Mouse (Mus musculus) myocyte (in vitro differentiated cells): ENCODE measurements around the gene Map3k7. TPM values are rescaled to one million over a fixed set of nuclear protein-coding genes. Genes with fewer than 3 reads are reported as not detected.

Experiments
- H3K27me3 ChIP-seq: one replicate; pipeline ENCODE4 v1.6.1; 2011; ENCODE audit not compliant: control insufficient read depth, insufficient read depth, insufficient read length
- H3K36me3 ChIP-seq: one replicate; pipeline ENCODE4 v1.6.1; 2011; ENCODE audit not compliant: control insufficient read depth, insufficient read depth
- H3K4me2 ChIP-seq: one replicate; pipeline ENCODE4 v1.6.1; 2011; ENCODE audit warnings: low read depth, control low read depth
- H3K4me3 ChIP-seq: one replicate; pipeline ENCODE4 v1.5.1; 2011; ENCODE audit warnings: mild to moderate bottlenecking, control low read depth, moderate library complexity
- H3K79me2 ChIP-seq: one replicate; pipeline ENCODE4 v1.6.1; 2011; ENCODE audit not compliant: control insufficient read depth, insufficient read depth
- H3ac ChIP-seq: one replicate; pipeline ENCODE4 v1.6.1; 2011; ENCODE audit not compliant: control insufficient read depth, insufficient read length
- CEBPB ChIP-seq: IDR thresholded peaks from 2 replicates; pipeline ENCODE4 v1.6.1; 2011; ENCODE audit warnings: mild to moderate bottlenecking, moderate library complexity; ENCODE audit not compliant: poor library complexity, insufficient read depth, severe bottlenecking
- E2F4 ChIP-seq: IDR thresholded peaks from one replicate; pipeline ENCODE4 v1.6.1; 2011; ENCODE audit warnings: mild to moderate bottlenecking, control low read depth, moderate library complexity; ENCODE audit not compliant: insufficient read depth
- MAX ChIP-seq: IDR thresholded peaks from one replicate; pipeline ENCODE4 v1.6.1; 2011; ENCODE audit warnings: low read depth, mild to moderate bottlenecking, control low read depth
- MYOD1 ChIP-seq, 3 experiments: IDR thresholded peaks; one replicate each; pipeline ENCODE4 v1.6.1; 2011; ENCODE audit warnings: control low read depth in 2 of 3, low read depth in 2 of 3, mild to moderate bottlenecking in 2 of 3, moderate library complexity in 1 of 3; ENCODE audit not compliant: insufficient read length in 2 of 3, control insufficient read depth in 1 of 3
- MYOG ChIP-seq, 3 experiments: IDR thresholded peaks; one replicate each; pipeline ENCODE4 v1.6.1; 2011; ENCODE audit warnings: control low read depth in 2 of 3, low read depth in 2 of 3, mild to moderate bottlenecking in 2 of 3; ENCODE audit not compliant: insufficient read length in 2 of 3, control insufficient read depth in 1 of 3, insufficient read depth in 1 of 3
- POLR2A ChIP-seq: IDR thresholded peaks from one replicate; pipeline ENCODE4 v1.6.1; 2011; ENCODE audit warnings: low read depth, mild to moderate bottlenecking, control low read depth, moderate library complexity; ENCODE audit not compliant: insufficient read length
- POLR2AphosphoS2 ChIP-seq: IDR thresholded peaks from one replicate; pipeline ENCODE4 v1.6.1; 2011; ENCODE audit warnings: low read depth, control low read depth; ENCODE audit not compliant: insufficient read length
- REST ChIP-seq: IDR thresholded peaks from one replicate; pipeline ENCODE4 v1.6.1; 2011; ENCODE audit warnings: mild to moderate bottlenecking, control low read depth, moderate library complexity; ENCODE audit not compliant: insufficient read depth, insufficient read length
- SRF ChIP-seq: IDR thresholded peaks from one replicate; pipeline ENCODE4 v1.6.1; 2011; ENCODE audit warnings: low read depth; ENCODE audit not compliant: control insufficient read depth, insufficient read length
- TCF12 ChIP-seq: IDR thresholded peaks from one replicate; pipeline ENCODE4 v1.6.1; 2011; ENCODE audit warnings: mild to moderate bottlenecking, control low read depth; ENCODE audit not compliant: poor library complexity, insufficient read depth, severe bottlenecking
- TCF3 ChIP-seq: IDR thresholded peaks from one replicate; pipeline ENCODE4 v1.6.1; 2011; ENCODE audit warnings: low read depth, control low read depth; ENCODE audit not compliant: insufficient read length
- USF1 ChIP-seq: IDR thresholded peaks from one replicate; pipeline ENCODE4 v1.6.1; 2011; ENCODE audit warnings: low read depth, mild to moderate bottlenecking, control low read depth, moderate library complexity
- polyA plus RNA-seq: library from polyadenylated mRNA; unstranded; fragments of >200 nt; fragmentation: generic; extraction: Trizol; gene quantifications from one replicate; pipeline ENCODE4 v1.2.1, GENCODE M21; 2012; ENCODE audit warnings: missing spikeins

Map3k7 gene
- polyA plus RNA-seq, 1 experiment, result 16.3 TPM

DNA sequence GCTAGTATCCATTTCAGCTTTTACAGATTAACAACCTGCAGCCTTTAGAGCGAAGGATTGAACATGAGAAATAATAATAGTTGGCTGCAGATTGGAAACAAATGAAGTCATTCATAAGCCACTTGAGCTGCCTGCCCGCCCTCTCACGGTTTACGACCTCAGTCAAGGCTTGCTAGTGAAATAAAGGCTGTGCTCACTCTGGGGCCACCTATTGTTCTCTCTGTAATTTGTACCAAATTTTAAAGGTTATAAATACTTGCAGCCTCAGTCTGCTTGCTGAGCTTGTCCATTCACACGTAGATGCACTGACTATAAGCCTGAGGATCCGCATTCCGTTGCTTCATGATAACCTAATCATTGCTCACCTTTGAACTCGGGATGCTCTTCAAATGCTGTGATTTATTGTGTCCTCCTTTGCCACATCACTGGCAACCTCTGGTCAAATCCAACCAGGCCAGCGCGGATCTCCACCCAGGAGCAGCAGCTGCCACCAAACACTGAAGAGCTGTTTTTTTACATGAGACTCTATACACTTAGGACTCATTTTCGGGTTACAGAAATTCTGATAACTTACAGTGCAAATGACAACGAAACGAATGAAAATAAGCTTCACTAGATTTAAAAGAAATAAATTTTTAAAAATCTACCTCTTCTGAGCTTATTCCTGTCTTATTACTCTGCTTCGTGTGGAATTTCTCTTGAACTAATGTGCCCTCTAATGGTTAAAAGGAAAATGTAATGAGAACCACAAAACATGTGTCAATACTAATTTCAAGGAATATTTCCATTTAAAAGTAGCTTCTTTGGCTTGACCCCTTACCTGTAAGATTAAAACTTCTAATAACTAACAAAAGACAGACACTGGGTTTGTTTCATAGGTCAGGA is 39.4 kb upstream of the Map3k7 start:
- Histone ChIP-seq H3K79me2 (no peaks in the 10 kb centered on the region), H3K4me3 (no peak overlapping the region), H3K27me3 (no peaks in the 10 kb centered on the region), H3K4me2 (no peak overlapping the region), H3K36me3 (no peaks in the 10 kb centered on the region), H3ac (no peak overlapping the region)
- TF ChIP-seq SRF (no peak), REST (no peak), MAX (no peak), TCF12 (no peak), MYOG (IDR thresholded peaks at IDR 0.05; ENCODE audit: control insufficient read depth in 1 of 3, insufficient read depth in 1 of 3, insufficient read length in 2 of 3, low read depth in 2 of 3) (no peak), POLR2AphosphoS2 (no peak), POLR2A (no peak), CEBPB (no peak), MYOD1 (IDR thresholded peaks at IDR 0.05; ENCODE audit: control insufficient read depth in 1 of 3, insufficient read length in 2 of 3, low read depth in 2 of 3) (no peak), TCF3 (no peak), USF1 (no peak), E2F4 (no peak)

DNA sequence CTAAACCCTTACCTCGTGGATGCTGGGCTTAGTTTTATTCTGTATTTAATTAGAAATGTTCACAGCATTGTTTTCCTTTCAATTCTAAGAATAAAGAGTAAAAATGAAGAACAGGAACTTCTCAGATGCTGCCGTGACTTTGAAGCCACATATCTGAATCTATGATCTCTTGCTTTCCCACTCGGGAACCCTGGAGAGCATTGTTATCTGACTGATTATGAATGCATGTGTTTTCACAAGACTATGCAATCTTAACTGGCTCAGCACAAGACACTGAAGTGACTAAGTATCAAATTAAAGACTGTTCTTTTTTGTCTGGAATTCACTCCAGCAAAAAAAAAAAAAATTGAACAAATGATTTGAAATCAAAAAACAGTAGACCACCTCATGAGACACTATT is 30.7 kb upstream of the Map3k7 start:
- Histone ChIP-seq H3K4me3 (no peak overlapping the region), H3K27me3 (no peaks in the 10 kb centered on the region), H3K79me2 (no peaks in the 10 kb centered on the region), H3ac (no peak overlapping the region), H3K36me3 (no peaks in the 10 kb centered on the region), H3K4me2 (no peak overlapping the region)
- no peak for TF ChIP-seq USF1
- TF ChIP-seq MYOG (IDR thresholded peaks at IDR 0.05; ENCODE audit: control insufficient read depth in 1 of 3, insufficient read depth in 1 of 3, insufficient read length in 2 of 3, low read depth in 2 of 3), result no peak
- TF ChIP-seq MAX, result no peak
- no peak for TF ChIP-seq TCF3
- no peak for TF ChIP-seq REST
- TF ChIP-seq TCF12, result no peak
- TF ChIP-seq MYOD1 (IDR thresholded peaks at IDR 0.05; ENCODE audit: control insufficient read depth in 1 of 3, insufficient read length in 2 of 3, low read depth in 2 of 3), result no peak
- no peak for TF ChIP-seq POLR2AphosphoS2
- TF ChIP-seq POLR2A, result no peak
- TF ChIP-seq CEBPB, result no peak
- no peak for TF ChIP-seq SRF
- TF ChIP-seq E2F4, result no peak

DNA sequence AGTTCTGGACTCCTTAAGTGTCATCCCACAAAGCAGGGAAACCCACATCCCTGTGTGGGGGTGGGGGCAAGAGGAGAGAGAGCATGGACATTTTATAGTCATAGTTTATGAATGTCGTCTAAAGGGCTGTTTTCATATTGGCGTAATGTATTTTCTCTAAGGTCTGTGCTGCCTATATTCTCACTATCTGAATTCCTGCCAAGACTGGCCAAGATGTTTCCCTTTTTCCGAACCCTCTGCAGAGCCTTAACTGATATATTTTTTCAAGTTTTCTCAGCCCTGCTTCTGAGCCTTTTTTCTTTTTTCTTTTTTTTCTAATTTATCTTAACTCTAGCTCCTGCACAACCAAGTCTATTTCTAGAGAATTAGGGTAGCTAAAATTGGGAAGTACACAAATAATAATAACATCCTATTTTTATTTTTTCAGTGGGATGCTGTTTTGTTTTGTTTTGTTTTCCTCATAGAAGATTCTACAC is 28.0 kb upstream of the Map3k7 start:
- no peaks in the 10 kb centered on the region for H3K27me3 ChIP-seq
- no peak overlapping the region for H3K4me3 ChIP-seq
- TF ChIP-seq REST, result no peak
- no peak for TF ChIP-seq USF1
- no peak for TF ChIP-seq MYOG (IDR thresholded peaks at IDR 0.05; ENCODE audit: control insufficient read depth in 1 of 3, insufficient read depth in 1 of 3, insufficient read length in 2 of 3, low read depth in 2 of 3)
- TF ChIP-seq MYOD1 (IDR thresholded peaks at IDR 0.05; ENCODE audit: control insufficient read depth in 1 of 3, insufficient read length in 2 of 3, low read depth in 2 of 3), result no peak
- no peak for TF ChIP-seq POLR2AphosphoS2
- no peak for TF ChIP-seq TCF3
- TF ChIP-seq SRF, result no peak
- TF ChIP-seq TCF12, result no peak
- no peak for TF ChIP-seq CEBPB
- no peaks in the 10 kb centered on the region for H3K79me2 ChIP-seq
- no peak overlapping the region for H3ac ChIP-seq
- no peak overlapping the region for H3K4me2 ChIP-seq
- H3K36me3 ChIP-seq, result no peaks in the 10 kb centered on the region

DNA sequence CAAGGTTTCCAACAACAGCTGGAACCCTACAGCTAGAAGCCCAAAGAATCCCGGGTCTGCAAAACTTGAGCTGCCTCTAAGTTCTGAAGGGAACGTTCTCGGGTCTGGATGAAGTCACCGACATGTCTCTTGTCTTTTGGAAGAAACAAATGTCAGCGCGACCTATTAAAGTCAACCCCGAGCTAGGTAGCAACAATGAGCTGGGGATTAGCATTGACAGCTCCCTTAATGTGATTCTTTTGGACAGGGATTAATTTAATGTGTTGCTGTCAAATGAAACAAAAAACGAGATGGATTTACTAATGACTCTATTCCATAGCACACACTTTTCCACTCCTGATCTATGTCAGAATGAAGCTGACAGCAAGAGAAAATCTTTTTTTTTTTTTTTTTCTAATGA is 27.5 kb upstream of the Map3k7 start:
- Histone ChIP-seq H3K36me3 (no peaks in the 10 kb centered on the region), H3ac (no peak overlapping the region), H3K4me2 (no peak overlapping the region), H3K79me2 (no peaks in the 10 kb centered on the region), H3K4me3 (no peak overlapping the region), H3K27me3 (no peaks in the 10 kb centered on the region)
- TF ChIP-seq TCF3, result no peak
- no peak for TF ChIP-seq POLR2AphosphoS2
- TF ChIP-seq POLR2A, result no peak
- TF ChIP-seq USF1, result no peak
- TF ChIP-seq TCF12, result no peak

DNA sequence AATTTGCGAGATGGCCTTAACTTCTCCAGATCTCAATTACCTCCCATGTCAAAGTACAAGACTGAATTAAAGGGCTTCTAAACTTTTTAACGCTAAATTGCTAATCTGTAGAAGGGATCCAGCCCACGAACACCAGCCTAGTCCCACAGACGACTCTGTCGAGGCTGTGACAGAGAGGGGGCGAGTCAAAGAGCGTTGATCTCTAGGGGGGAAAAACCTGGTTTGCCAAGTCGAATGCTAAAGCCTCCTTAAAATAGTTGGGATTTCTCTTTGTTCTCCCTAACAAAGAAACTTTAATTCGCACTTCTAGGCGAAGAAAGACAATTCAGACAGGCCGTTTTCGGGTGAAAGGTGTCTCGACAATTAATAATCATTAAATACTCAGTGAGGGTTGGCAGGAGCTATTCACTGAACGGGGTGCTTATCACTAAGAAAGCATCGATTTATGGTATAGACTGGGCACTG is 27.0 kb upstream of the Map3k7 start:
- Histone ChIP-seq H3ac (no peak overlapping the region), H3K4me2 (no peak overlapping the region), H3K27me3 (no peaks in the 10 kb centered on the region), H3K4me3 (no peak overlapping the region), H3K79me2 (no peaks in the 10 kb centered on the region), H3K36me3 (no peaks in the 10 kb centered on the region)
- TF ChIP-seq POLR2AphosphoS2 (no peak), MYOD1 (IDR thresholded peaks at IDR 0.05; ENCODE audit: control insufficient read depth in 1 of 3, insufficient read length in 2 of 3, low read depth in 2 of 3) (no peak), CEBPB (no peak), USF1 (no peak), MAX (no peak), E2F4 (no peak), TCF3 (no peak), TCF12 (no peak), MYOG (IDR thresholded peaks at IDR 0.05; ENCODE audit: control insufficient read depth in 1 of 3, insufficient read depth in 1 of 3, insufficient read length in 2 of 3, low read depth in 2 of 3) (no peak), REST (no peak), SRF (no peak), POLR2A (no peak)
